Mouse (Mus musculus): ENCODE measurements around the gene Slc19a2. TPM values are rescaled to one million over a fixed set of nuclear protein-coding genes. Genes with fewer than 3 reads are reported as not detected.

The Slc19a2 gene
- 38.3 and 43.4 TPM in 2 replicates for polyA plus RNA-seq (2011; ENCODE audit: insufficient read length, low read depth, missing spikeins)

DNA sequence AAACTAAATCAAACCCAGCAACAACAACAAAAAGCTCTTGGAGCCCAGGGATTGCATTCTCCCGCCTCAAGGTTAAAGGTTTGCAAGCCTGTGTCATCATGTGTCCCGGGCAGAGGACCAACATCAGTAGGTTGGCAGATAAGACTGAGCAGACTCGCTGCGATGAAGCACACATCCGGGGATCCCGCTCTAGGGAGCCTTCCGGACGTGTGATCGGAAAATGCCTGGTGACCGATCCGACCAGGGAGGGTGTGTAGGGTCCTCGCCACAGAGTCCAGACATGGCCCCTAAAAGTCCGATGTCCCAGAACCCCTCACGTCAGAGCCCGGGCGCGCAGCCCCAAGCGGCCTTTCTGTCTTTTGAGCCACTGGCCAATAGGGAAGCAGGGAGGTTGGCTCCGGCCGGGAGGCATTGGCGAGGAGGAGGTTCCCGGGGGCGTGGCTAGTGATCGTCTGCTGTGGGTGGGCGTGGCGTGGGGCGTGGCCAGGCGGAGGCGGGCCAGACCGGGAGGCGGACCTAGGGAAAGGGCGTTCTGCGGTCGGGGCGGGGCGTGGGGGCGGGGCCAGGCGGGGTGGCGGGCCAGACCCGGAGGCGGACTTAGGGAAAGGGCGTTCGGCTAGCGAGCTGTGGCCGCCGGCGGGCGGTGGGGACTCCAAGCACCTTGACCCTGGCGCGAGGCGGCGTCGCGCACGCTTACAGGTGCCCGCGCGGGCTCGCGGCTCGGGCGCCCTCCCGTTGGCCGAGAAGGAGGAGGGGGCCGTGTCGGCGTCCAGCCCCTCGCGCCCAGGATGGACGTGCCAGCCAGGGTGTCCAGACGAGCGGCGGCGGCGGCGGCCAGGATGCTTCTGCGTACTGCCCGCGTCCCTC lies at the start of gene Slc19a2:
TSS of gene Slc19a2 (plus strand) at position 582 of the 867 bp plus-strand sequence.
- Histone ChIP-seq H3K27ac (ENCODE audit: insufficient read depth, low read length) (peak within 1 kb of the TSS; percentile 72), H3K4me1 (ENCODE audit: control insufficient read depth, insufficient read depth, low read length) (peaks cover 4% of the 10 kb centered on the region; the same call in 1 of the 2 replicates), H3K4me3 (ENCODE audit: insufficient read depth, low read length) (peak within 1 kb of the TSS; percentile 90)
- TF ChIP-seq CTCF (IDR thresholded peaks at IDR 0.05; ENCODE audit: borderline replicate concordance, insufficient read depth, low read length) (no peak), POLR2A (IDR thresholded peaks at IDR 0.05; ENCODE audit: low read depth, low read length) (peak; percentile 89)

DNA sequence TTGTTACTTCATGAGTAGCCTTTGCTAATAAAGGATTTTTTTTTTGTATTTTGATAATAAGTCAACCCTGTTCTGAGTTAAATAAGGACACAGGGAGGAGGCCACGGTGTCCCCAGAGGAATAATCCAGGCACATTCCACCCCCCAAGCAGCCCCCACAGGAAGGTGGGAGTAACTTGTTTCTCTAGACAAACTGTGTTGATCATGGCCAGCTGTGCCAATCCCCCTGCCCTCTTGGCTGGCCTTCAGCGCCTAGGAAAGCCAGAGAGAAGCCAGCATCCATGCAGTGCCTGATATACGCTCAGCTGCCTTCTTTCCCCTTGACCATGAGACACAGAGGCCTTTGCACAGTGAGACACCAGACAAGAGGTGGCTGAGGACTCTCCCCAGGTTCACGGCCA lies 49.3 kb upstream of the Slc19a2 start:
- Histone ChIP-seq H3K27ac (ENCODE audit: insufficient read depth, low read length) (no peak overlapping the region), H3K4me3 (ENCODE audit: insufficient read depth, low read length) (no peak overlapping the region), H3K4me1 (ENCODE audit: control insufficient read depth, insufficient read depth, low read length) (no peaks in the 10 kb centered on the region)
- TF ChIP-seq CTCF (IDR thresholded peaks at IDR 0.05; ENCODE audit: borderline replicate concordance, insufficient read depth, low read length) (no peak), POLR2A (IDR thresholded peaks at IDR 0.05; ENCODE audit: low read depth, low read length) (no peak)

DNA sequence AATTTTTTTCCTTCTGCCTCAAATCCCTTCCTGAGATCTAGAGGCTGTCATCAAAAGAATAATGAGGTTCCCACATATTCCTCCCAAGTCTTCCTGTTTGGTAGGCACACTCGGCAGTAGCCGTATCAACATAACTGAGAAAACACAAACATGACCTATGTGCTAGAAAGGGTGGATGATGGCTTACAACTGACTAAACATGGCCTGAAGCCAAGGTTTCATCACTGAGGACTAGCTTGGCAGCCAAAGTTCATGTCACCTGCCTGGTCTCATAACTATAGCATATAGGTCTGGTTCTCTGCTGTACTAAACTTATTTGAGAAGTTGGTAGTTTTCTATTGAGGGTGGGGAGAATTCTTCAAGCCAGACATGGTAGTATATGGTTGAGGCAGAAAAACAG lies 40.4 kb upstream of the Slc19a2 start:
- TF ChIP-seq POLR2A (IDR thresholded peaks at IDR 0.05; ENCODE audit: low read depth, low read length) (no peak), CTCF (IDR thresholded peaks at IDR 0.05; ENCODE audit: borderline replicate concordance, insufficient read depth, low read length) (no peak)

GRCm38 (mm10) chr1:164210899-164211298 lies 37.9 kb upstream of the Slc19a2 start:
- TF ChIP-seq CTCF (IDR thresholded peaks at IDR 0.05; ENCODE audit: borderline replicate concordance, insufficient read depth, low read length): no peak
- no peak for TF ChIP-seq POLR2A (IDR thresholded peaks at IDR 0.05; ENCODE audit: low read depth, low read length)

More for the DNA sequence above, 40.4 kb upstream of the Slc19a2 start:
- Histone ChIP-seq H3K4me1 (ENCODE audit: control insufficient read depth, insufficient read depth, low read length) (no peaks in the 10 kb centered on the region), H3K4me3 (ENCODE audit: insufficient read depth, low read length) (no peak overlapping the region), H3K27ac (ENCODE audit: insufficient read depth, low read length) (no peak overlapping the region)

GRCm38 (mm10) chr1:164212686-164213085 lies 36.2 kb upstream of the Slc19a2 start:
- no peak overlapping the region for H3K27ac ChIP-seq (ENCODE audit: insufficient read depth, low read length)

More at GRCm38 (mm10) chr1:164210899-164211298, 37.9 kb upstream of the Slc19a2 start:
- H3K27ac ChIP-seq (ENCODE audit: insufficient read depth, low read length): no peak overlapping the region
- no peaks in the 10 kb centered on the region for H3K4me1 ChIP-seq (ENCODE audit: control insufficient read depth, insufficient read depth, low read length)
- no peak overlapping the region for H3K4me3 ChIP-seq (ENCODE audit: insufficient read depth, low read length)

DNA sequence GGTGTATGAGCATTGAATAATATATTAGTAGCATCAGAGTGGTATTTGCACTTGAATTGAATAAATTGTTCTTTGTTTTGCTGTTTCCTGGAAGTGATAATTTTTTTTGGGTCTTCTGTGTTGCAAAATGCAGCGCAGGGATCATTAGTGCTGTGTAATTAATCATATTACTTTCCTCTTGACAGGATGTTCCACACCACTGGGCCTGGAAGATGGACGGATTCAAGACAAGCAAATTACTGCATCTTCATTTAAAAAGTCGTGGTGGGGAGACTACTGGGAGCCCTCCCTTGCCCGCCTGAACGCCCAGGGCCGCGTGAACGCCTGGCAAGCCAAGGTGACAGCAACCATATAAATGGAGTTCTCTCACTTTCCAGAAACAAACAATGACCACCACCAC lies 34.7 kb upstream of the Slc19a2 start:
- Histone ChIP-seq H3K27ac (ENCODE audit: insufficient read depth, low read length) (no peak overlapping the region), H3K4me1 (ENCODE audit: control insufficient read depth, insufficient read depth, low read length) (no peaks in the 10 kb centered on the region), H3K4me3 (ENCODE audit: insufficient read depth, low read length) (no peak overlapping the region)
- no peak for TF ChIP-seq POLR2A (IDR thresholded peaks at IDR 0.05; ENCODE audit: low read depth, low read length)
- no peak for TF ChIP-seq CTCF (IDR thresholded peaks at IDR 0.05; ENCODE audit: borderline replicate concordance, insufficient read depth, low read length)

More at GRCm38 (mm10) chr1:164212686-164213085, 36.2 kb upstream of the Slc19a2 start:
- H3K4me1 ChIP-seq (ENCODE audit: control insufficient read depth, insufficient read depth, low read length): no peaks in the 10 kb centered on the region
- no peak overlapping the region for H3K4me3 ChIP-seq (ENCODE audit: insufficient read depth, low read length)
- TF ChIP-seq POLR2A (IDR thresholded peaks at IDR 0.05; ENCODE audit: low read depth, low read length) (no peak), CTCF (IDR thresholded peaks at IDR 0.05; ENCODE audit: borderline replicate concordance, insufficient read depth, low read length) (no peak)

DNA sequence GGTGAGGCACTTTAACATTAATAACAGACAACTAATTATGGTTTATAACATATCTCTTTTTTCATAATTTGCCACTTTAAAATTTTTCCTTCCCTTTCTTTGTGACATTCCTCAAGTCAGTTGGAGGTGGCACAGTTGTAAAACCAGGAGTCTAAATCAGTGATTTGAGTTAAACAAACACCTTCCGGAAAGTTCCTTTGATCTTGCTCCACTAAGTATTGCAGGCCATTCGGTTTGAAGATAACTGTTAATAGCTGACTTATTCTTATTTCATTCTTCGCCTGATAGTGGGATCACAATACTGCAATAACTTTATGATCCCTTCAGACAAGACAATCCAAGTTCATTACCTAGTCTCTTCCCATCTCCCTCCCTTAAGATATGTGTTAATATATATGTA lies 33.7 kb upstream of the Slc19a2 start:
- Histone ChIP-seq H3K27ac (ENCODE audit: insufficient read depth, low read length) (no peak overlapping the region), H3K4me1 (ENCODE audit: control insufficient read depth, insufficient read depth, low read length) (no peaks in the 10 kb centered on the region), H3K4me3 (ENCODE audit: insufficient read depth, low read length) (no peak overlapping the region)
- TF ChIP-seq POLR2A (IDR thresholded peaks at IDR 0.05; ENCODE audit: low read depth, low read length) (no peak), CTCF (IDR thresholded peaks at IDR 0.05; ENCODE audit: borderline replicate concordance, insufficient read depth, low read length) (no peak)

DNA sequence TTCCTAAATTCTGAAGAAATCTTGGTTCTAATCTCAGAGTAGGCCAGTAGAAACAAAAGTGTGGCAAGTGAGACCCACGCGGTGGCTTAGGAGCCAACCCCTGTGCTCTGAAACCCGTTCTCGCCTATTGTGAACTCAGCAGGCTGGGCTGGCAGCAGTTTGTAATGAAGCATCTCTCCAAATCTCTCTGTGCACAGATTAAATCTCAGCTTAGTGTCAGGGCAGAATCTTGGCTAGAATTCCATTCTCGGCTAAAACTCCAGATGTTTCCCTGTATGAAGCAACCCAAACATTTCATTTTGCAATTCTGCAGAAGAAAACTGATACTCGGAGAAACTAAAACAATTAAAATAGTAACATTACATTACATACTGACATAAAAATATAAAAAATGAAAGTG lies 33.3 kb upstream of the Slc19a2 start:
- no peak overlapping the region for H3K4me3 ChIP-seq (ENCODE audit: insufficient read depth, low read length)
- H3K27ac ChIP-seq (ENCODE audit: insufficient read depth, low read length): no peak overlapping the region
- no peak for TF ChIP-seq CTCF (IDR thresholded peaks at IDR 0.05; ENCODE audit: borderline replicate concordance, insufficient read depth, low read length)
- TF ChIP-seq POLR2A (IDR thresholded peaks at IDR 0.05; ENCODE audit: low read depth, low read length): no peak
- H3K4me1 ChIP-seq (ENCODE audit: control insufficient read depth, insufficient read depth, low read length): no peaks in the 10 kb centered on the region

GRCm38 (mm10) chr1:164217791-164218685 lies 30.8 kb upstream of the Slc19a2 start:
- H3K4me1 ChIP-seq (ENCODE audit: control insufficient read depth, insufficient read depth, low read length): no peaks in the 10 kb centered on the region
- H3K27ac ChIP-seq (ENCODE audit: insufficient read depth, low read length): no peak overlapping the region
- TF ChIP-seq CTCF (IDR thresholded peaks at IDR 0.05; ENCODE audit: borderline replicate concordance, insufficient read depth, low read length) (no peak), POLR2A (IDR thresholded peaks at IDR 0.05; ENCODE audit: low read depth, low read length) (no peak)
- H3K4me3 ChIP-seq (ENCODE audit: insufficient read depth, low read length): no peak overlapping the region
